Mouse (Mus musculus) ovary, postnatal 36 days (tissue): ENCODE measurements around the gene Zw10.

Experiments
- DNase-seq: peaks from one replicate; pipeline ENCODE4 v3.0.0; 2022; ENCODE audit warnings: low spot score, mixed read lengths

The Zw10 gene

DNA sequence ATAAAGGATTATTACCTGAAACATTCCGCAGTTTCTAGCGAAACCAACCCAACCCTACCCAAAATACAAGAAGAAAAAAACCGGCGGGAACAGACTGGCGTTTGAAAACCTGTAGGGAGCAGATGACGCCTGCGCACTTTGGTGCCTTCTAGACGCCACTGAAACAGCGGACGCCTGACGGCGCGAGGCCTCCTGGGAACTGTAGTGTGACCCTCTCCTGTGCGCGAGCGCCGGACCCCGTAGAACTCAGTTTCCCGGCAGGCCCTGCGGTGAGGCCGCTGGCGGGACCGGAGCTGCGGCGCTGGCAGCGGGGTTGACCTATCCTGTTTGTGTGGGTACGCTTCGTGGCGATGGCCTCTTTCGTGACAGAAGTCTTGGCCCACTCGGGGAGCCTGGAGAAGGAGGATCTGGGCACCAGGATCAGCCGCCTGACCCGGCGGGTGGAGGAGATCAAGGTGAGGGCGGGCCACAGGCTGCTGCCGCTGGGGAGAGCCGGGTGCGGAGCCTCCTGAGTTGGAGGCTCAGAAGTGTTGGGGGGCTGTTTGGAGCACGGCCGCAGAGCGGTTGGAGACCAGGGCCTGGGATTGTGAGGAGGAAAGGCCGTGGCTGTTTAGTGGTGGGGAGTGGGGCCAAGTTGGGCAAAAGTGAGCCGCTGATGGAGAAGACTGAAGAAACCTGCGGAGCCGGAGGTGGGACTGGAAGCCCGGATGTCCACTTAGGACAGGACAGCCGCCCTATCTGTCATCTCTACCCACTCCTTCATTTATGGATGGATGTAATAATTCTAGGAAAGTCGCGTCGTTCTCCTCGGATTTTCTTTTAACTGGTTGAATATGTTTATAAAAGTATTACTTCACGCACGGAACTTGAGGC lies at the start of gene Zw10:
Gene Zw10, plus strand, starts transcription at position 281 of the 873 bp plus-strand sequence.
- DNase-seq: peak; percentile 93

- peak; percentile 34 for DNase-seq
Observed at GRCm38 (mm10) chr9:49015824-49016223, 39.6 kb upstream of the Zw10 start.

DNA sequence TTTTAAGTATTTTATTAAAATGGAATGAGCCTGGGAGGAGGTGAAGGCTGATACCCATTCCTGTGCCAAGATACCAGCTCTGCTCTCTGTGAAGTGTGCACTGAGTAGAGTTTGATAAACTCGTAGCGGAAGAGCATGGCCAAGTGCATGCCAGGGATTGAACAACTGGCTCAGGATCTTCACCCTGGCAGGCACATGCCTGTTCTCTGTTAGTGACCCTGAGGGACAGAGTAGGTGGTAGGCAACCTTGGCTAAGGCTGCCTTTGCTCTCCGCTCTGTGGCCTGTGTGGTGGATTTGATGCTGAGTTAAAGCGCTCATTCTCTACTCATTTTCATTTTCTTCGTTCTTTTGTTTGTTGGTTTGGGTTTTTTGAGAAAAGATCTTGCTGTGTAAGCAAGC lies 34.1 kb upstream of the Zw10 start:
- DNase-seq: no peak

DNA sequence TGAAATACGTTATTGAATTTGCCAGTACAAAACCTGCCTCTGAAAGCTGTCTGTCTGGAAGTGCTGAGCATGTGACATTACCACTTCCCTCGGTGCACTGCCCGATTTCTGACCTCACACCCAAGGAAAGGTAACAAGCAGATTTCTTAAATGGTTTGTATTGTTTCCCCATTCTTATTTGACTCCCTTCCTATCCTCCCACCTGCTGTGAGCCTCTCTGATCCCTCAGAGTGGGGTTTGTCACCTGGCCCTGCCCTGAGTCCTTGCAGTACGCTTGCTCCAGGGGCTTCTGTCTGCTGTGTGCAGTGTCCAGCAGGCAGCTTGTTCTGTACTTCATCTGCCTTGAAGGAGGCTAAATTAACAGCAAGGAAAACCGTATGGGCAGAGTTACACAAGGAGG lies 31.5 kb upstream of the Zw10 start:
- no peak for DNase-seq

- DNase-seq: no peak
Observed at GRCm38 (mm10) chr9:49024529-49024928, 30.9 kb upstream of the Zw10 start.

DNA sequence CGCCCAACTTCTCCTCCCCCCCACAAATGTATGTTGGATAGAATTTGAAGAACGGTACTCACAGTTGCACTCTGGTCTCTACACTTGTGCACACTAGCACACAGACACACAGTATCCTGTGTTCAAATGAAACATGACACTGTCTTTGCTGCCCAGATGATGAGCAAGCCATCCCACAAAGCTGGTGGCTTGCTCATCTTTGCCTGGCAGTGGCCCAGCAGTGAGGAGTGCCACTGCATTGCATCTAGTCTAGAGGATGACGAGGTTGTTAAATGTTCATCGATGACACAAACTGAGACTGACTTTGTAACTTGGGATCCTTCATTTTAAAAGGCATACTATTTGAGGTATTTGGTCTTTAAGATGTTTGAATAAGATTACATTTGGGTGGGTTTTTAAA lies 20.6 kb upstream of the Zw10 start:
- no peak for DNase-seq

- DNase-seq: peak; percentile 42
Observed at GRCm38 (mm10) chr9:49050901-49051300, 4.5 kb upstream of the Zw10 start.

- peak; percentile 54 for DNase-seq
Observed at GRCm38 (mm10) chr9:49051349-49051748, 4.1 kb upstream of the Zw10 start.

GRCm38 (mm10) chr9:49054028-49054427 lies 1.4 kb upstream of the Zw10 start:
- DNase-seq: no peak

GRCm38 (mm10) chr9:49076847-49077246 lies 21.4 kb downstream of the Zw10 start:
- no peak for DNase-seq

- DNase-seq: no peak
Observed at GRCm38 (mm10) chr9:49081107-49081506, 25.7 kb downstream of the Zw10 start, which contains the start of gene Tmprss5. TSS of gene Tmprss5 (plus strand) at chr9:49081260.

GRCm38 (mm10) chr9:49081561-49081960 lies 26.1 kb downstream of the Zw10 start:
- DNase-seq: peak; percentile 66

- no peak for DNase-seq
Observed at GRCm38 (mm10) chr9:49087317-49087716, 31.9 kb downstream of the Zw10 start.

- DNase-seq: no peak
Observed at GRCm38 (mm10) chr9:49098871-49099270, 43.5 kb downstream of the Zw10 start.

GRCm38 (mm10) chr9:49102328-49102727 lies 46.9 kb downstream of the Zw10 start:
- DNase-seq: no peak

- no peak for DNase-seq
Observed at GRCm38 (mm10) chr9:49109101-49109500, 53.7 kb downstream of the Zw10 start.

GRCm38 (mm10) chr9:49110476-49111220 lies 55.2 kb downstream of the Zw10 start:
- no peak for DNase-seq

DNA sequence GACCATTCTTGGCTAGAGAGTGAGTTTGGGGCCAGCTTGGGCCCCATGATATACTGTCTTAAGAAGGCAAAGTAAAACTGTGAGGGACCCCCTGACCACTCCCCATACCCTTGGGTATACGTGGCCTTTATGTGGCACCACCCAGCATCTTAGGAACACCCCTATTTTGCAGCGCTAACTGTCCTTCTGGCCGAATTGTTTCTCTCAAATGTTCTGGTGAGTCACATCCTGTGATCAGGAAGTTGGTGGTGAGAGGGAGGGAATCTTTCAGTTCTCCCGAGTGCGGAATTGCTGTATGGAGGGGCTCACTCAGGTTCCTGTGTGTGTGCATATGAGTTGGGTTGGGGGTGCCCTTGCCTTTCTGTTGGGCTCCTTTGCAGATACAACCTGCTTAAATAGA lies 55.9 kb downstream of the Zw10 start:
- DNase-seq: no peak

DNA sequence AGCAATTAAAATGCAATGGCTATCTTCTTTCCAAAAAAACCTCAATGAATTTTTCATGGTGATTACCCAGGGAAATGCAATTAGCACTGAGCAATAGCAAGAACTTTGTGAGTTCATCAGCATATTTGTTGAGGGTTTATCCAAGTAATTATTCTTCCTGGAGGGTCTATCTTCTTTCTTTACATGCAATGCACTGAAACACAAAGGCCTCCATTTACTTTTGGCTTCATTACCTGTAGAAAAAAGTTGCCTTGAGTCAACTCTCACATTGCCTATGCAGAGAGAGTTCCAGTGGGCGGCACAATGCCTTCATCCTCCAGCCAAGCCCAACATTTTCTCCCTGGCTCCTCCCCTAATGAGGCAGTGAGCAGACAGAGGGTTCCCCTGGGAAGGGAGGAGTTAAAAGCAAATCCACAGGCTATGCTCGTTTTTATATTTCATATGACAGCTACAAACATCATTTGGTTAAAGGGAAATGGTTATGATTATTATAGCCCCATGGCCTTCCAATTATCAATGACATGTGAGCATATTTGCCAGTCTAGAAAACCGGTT lies 62.9 kb downstream of the Zw10 start:
- DNase-seq: no peak

- DNase-seq: no peak
Observed at GRCm38 (mm10) chr9:49119759-49120158, 64.3 kb downstream of the Zw10 start.

DNA sequence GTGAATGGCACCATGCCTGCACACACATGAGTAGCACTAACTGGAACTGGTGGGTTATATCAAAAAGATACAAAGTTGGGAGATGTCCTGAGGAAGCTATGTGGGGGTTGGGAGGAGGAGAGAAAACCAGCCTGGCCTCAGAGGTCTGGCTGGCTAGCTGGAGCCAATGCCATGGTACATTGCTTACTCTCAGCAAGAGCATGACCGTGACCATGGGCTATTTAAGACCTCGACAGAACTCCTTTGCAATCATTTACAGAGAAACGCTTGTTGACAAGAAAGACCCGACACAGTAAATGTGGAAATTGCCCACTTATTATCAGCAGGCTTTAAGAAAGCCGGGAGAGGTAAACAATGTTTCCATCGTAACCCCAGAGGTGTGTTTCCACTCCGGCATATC lies 70.3 kb downstream of the Zw10 start:
- no peak for DNase-seq
